Mouse (Mus musculus): ENCODE data around the gene Coq5.

DNA sequence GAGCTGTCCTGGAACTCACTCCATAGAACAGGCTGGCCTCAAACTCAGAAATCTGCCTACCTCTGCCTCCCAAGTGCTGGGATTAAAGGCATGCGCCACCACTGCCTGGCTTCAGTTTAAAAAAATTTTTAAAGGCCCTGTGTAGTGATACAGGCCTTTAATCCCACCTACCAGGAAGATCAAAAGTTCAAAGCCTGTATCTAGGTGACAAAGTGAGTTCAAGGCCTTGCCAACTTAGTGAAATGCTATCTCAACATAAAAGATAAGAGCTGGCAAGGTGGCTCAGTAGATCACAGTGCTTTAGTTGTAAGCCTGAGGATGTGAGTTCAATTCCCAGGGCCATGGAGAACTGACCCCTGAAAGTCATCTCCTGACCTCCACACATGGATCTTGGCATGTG, 1.4 kb upstream of the Coq5 start:
- TF ChIP-seq HCFC1 (IDR thresholded peaks at IDR 0.05; ENCODE audit: borderline replicate concordance, insufficient read depth, low read length) (no peak), MAFK (IDR thresholded peaks at IDR 0.05; ENCODE audit: insufficient read depth, low read depth, low read length) (no peak), CHD2 (IDR thresholded peaks at IDR 0.05; ENCODE audit: low read depth, low read length) (no peak)

Data from ES-E14 (cell line).